Mouse (Mus musculus) ES-E14 (cell line): Measurements from ENCODE around the gene Zbtb20.

ENCODE experiments used
- CHD2 ChIP-seq: IDR thresholded peaks from 2 replicates; pipeline ENCODE4 v1.6.1; 2014; ENCODE audit warnings: mild to moderate bottlenecking, low read depth, low read length, inconsistent platforms
- HCFC1 ChIP-seq: IDR thresholded peaks from 2 replicates; pipeline ENCODE4 v1.6.1; 2012; ENCODE audit warnings: low read length, inconsistent platforms, borderline replicate concordance; ENCODE audit not compliant: insufficient read depth
- MAFK ChIP-seq: IDR thresholded peaks from 2 replicates; pipeline ENCODE4 v1.6.1; 2014; ENCODE audit warnings: mild to moderate bottlenecking, low read depth, low read length, inconsistent platforms; ENCODE audit not compliant: insufficient read depth
- ZC3H11A ChIP-seq: IDR thresholded peaks from 2 replicates; pipeline ENCODE4 v1.6.1; 2012; ENCODE audit warnings: low read depth, mild to moderate bottlenecking, inconsistent platforms, low read length, borderline replicate concordance
- ZNF384 ChIP-seq: IDR thresholded peaks from 2 replicates; pipeline ENCODE4 v1.6.1; 2012; ENCODE audit warnings: low read depth, low read length, inconsistent platforms

GRCm38 (mm10) chr16:43513933-43514332, 638.3 kb downstream of the Zbtb20 start:
- TF ChIP-seq ZC3H11A, result no peak
- TF ChIP-seq ZNF384, result no peak
- TF ChIP-seq MAFK, result no peak
- TF ChIP-seq HCFC1, result no peak
- no peak for TF ChIP-seq CHD2
